Mouse (Mus musculus) intestine, embryonic 14.5 days (tissue): Measurements from ENCODE around the gene Dcakd. TPM values are rescaled to one million over a fixed set of nuclear protein-coding genes. Genes with fewer than 3 reads are reported as not detected.

Experiments
- ATAC-seq: fragments of 200-750 bp; cut with Nextera tagmentation; replicated peaks from 2 replicates; pipeline ENCODE4 v1.8.0; 2017; ENCODE audit warnings: low read depth, moderate number of reproducible peaks, moderate TSS enrichment, moderate library complexity; ENCODE audit not compliant: low FRiP score, low TSS enrichment
- DNase-seq: peaks from one replicate; pipeline ENCODE4 v3.0.0-alpha.2; 2018; ENCODE audit warnings: low spot score
- H3K27ac ChIP-seq: fragments of 300-500 bp; sonication (generic); 2 replicates; pipeline ENCODE4 v1.5.1; 2014; ENCODE audit warnings: low read depth, mild to moderate bottlenecking, control low read depth
- H3K27me3 ChIP-seq: fragments of 300-500 bp; sonication (generic); replicated peaks from 2 replicates; pipeline ENCODE4 v1.6.1; 2014; ENCODE audit warnings: low read length, control low read depth; ENCODE audit not compliant: control insufficient read depth, insufficient read depth
- H3K36me3 ChIP-seq: fragments of 300-500 bp; sonication (generic); 2 replicates; pipeline ENCODE4 v1.6.1; 2014; ENCODE audit warnings: low read length, control low read depth; ENCODE audit not compliant: control insufficient read depth, insufficient read depth
- H3K4me1 ChIP-seq: fragments of 300-500 bp; sonication (generic); replicated peaks from 2 replicates; pipeline ENCODE4 v1.6.1; 2014; ENCODE audit warnings: low read length, control low read depth, mixed read lengths; ENCODE audit not compliant: control insufficient read depth, insufficient read depth
- H3K4me2 ChIP-seq: fragments of 300-500 bp; sonication (generic); 2 replicates; pipeline ENCODE4 v1.6.1; 2014; ENCODE audit warnings: low read length
- H3K4me3 ChIP-seq: fragments of 300-500 bp; sonication (generic); 2 replicates; pipeline ENCODE4 v1.5.1; 2014; ENCODE audit warnings: low read depth, low read length, control low read depth, mixed read lengths
- H3K9ac ChIP-seq: fragments of 300-500 bp; sonication (generic); 2 replicates; pipeline ENCODE4 v1.6.1; 2014; ENCODE audit warnings: mild to moderate bottlenecking, low read length
- H3K9me3 ChIP-seq: fragments of 300-500 bp; sonication (generic); 2 replicates; pipeline ENCODE4 v1.6.1; 2016; ENCODE audit warnings: low read length, control low read depth; ENCODE audit not compliant: control insufficient read depth
- WGBS: fragments of 180-500 bp; shearing (Covaris S2); extraction: QIAGEN DNeasy Blood & Tissue Kit; methylation state at CpG from one replicate; pipeline ENCODE4 v1.1.7; 2014; 5-methylcytosine and 5-hydroxymethylcytosine counted together
- polyA plus RNA-seq: library from polyadenylated mRNA; unstranded; fragments of >200 nt; fragmentation: Nextera tagmentation; extraction: Ambion mirVana; gene quantifications from 2 replicates; pipeline ENCODE4 v1.2.1, GENCODE M21; 2014

Dcakd gene
- polyA plus RNA-seq, 1 experiment from 2014 or later: 164 TPM

DNA sequence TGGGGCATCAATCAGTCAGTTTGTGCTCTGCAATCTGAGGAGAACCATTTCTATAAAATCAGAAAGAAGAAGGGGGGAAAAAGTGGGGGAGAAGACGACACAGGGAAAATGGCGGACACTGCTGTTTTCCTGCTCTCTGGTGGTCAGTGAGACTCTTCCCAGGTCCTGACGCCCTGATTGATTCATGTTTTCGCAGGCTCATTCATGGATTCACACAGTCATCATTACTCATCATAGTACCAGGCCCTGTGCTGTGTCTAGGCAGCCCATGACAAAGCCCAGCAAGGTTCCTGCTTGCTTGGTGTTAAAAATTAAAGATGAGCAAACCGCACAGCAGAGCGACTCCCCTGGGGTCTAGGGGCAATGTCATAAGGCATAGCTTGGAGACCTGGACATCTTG lies 69.7 kb downstream of the Dcakd start:
- WGBS: 79% methylated on average over 6 of the region's 6 CpGs
- H3K4me3 ChIP-seq: no peak overlapping the region
- H3K9ac ChIP-seq: no peak overlapping the region

DNA sequence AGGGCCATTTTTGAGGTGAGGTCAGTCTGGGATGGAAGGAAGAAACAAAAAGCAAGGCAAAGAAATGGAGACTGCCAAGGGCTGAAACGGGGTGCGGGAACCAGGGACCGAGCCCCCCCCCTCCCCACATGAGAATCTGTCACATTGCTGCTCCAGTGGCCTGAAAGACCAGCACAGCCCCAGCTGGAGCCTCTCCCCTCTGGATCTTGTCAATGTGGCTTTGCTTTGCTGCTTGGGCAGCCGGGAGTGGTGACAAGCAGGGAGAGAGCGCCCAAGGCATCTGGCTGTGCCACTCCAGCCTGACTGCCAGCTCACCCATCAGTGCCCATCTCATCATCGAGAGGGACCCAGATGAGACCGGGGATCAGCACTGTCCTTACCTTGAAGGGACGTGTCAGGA lies 70.4 kb downstream of the Dcakd start:
- ATAC-seq: no peak
- peak overlapping the region; percentile 84 for H3K27ac ChIP-seq
- DNase-seq: no peak
- H3K9ac ChIP-seq: no peak overlapping the region
- H3K9me3 ChIP-seq: no peaks in the 10 kb centered on the region
- WGBS: 58% methylated on average over 8 of the region's 8 CpGs
- H3K36me3 ChIP-seq: no peaks in the 10 kb centered on the region
- peaks cover 37% of the 10 kb centered on the region for H3K4me1 ChIP-seq
- no peaks in the 10 kb centered on the region for H3K27me3 ChIP-seq
- peak overlapping the region; percentile 2; the same call in 1 of the 2 replicates for H3K4me2 ChIP-seq
- H3K4me3 ChIP-seq: no peak overlapping the region

More for the DNA sequence above, 69.7 kb downstream of the Dcakd start:
- Histone ChIP-seq H3K4me1 (peaks cover 37% of the 10 kb centered on the region), H3K4me2 (no peak overlapping the region), H3K36me3 (no peaks in the 10 kb centered on the region), H3K27me3 (no peaks in the 10 kb centered on the region), H3K27ac (no peak overlapping the region; the same call in 1 of the 2 replicates), H3K9me3 (no peaks in the 10 kb centered on the region)
- ATAC-seq (no peak), DNase-seq (no peak)

DNA sequence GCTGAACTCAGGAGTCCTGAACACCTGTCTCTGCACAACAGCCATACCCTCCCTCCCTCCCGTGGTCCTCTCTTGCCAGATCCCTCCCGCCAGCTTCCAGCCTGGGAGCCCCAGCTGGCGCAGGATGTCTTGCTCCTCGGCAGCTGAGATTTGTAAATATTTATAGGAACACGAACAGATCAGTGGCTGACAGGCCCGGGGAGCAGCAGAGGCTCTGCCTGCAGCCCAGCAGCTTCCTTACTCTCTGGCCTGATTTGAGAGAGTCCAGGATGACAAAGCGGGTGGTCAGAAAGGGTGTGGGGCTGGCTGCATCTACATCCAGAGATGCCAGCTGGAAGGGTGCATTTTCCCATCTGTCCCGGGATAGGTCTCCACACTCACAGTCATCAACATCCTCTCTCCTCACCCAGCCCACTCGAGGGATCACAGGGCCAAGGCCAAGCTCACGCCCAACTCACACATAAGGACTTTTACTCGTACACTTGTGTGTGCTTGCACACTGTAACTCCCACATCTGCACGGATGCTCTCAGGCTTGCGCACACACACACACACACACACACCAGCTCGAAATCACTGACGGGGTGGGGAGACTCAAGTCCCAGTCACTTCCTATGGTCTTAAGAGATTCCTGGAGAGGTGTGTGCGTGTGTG lies 71.0 kb downstream of the Dcakd start:
- peaks cover 39% of the 10 kb centered on the region for H3K4me1 ChIP-seq
- H3K27me3 ChIP-seq: 0 out of 2 replicates have a peak, but pooled peaks cover under 1% of the 10 kb centered on the region
- peak overlapping the region; percentile 2; the same call in 1 of the 2 replicates for H3K4me2 ChIP-seq
- no peaks in the 10 kb centered on the region for H3K9me3 ChIP-seq
- 21% methylated on average over 16 of the region's 16 CpGs for WGBS
- H3K27ac ChIP-seq: peak overlapping the region; percentile 84
- no peaks in the 10 kb centered on the region for H3K36me3 ChIP-seq
- peak; percentile 71 for DNase-seq
- peak; percentile 65; the same call in 1 of the 2 replicates for ATAC-seq
- no peak overlapping the region for H3K9ac ChIP-seq
- no peak overlapping the region for H3K4me3 ChIP-seq

DNA sequence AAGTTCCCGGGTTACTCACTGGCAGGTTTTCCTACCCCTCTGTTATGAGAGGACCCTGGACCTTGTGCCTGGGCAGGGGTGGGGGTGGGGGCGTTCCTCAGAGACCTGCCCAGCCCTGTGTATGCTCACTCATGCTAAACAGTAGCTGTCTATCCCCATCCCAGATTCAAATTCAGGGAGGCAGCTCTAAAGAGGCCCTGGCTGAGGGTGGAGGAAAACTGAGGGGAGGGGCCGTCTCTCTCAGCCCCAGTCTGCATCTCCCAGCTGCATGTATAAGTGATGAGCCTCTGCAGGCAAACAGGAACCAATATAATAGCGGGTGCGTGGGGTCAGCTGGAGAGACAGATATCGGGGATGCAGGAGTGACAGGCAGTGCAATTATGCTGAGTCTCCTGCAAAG lies 75.2 kb downstream of the Dcakd start:
- Histone ChIP-seq H3K9ac (no peak overlapping the region), H3K27me3 (peaks cover 39% of the 10 kb centered on the region), H3K4me1 (peaks cover 42% of the 10 kb centered on the region), H3K36me3 (no peaks in the 10 kb centered on the region), H3K27ac (no peak overlapping the region), H3K9me3 (no peaks in the 10 kb centered on the region), H3K4me3 (no peak overlapping the region), H3K4me2 (no peak overlapping the region)
- no peak for DNase-seq
- WGBS: 17% methylated on average over 6 of the region's 6 CpGs
- no peak for ATAC-seq

DNA sequence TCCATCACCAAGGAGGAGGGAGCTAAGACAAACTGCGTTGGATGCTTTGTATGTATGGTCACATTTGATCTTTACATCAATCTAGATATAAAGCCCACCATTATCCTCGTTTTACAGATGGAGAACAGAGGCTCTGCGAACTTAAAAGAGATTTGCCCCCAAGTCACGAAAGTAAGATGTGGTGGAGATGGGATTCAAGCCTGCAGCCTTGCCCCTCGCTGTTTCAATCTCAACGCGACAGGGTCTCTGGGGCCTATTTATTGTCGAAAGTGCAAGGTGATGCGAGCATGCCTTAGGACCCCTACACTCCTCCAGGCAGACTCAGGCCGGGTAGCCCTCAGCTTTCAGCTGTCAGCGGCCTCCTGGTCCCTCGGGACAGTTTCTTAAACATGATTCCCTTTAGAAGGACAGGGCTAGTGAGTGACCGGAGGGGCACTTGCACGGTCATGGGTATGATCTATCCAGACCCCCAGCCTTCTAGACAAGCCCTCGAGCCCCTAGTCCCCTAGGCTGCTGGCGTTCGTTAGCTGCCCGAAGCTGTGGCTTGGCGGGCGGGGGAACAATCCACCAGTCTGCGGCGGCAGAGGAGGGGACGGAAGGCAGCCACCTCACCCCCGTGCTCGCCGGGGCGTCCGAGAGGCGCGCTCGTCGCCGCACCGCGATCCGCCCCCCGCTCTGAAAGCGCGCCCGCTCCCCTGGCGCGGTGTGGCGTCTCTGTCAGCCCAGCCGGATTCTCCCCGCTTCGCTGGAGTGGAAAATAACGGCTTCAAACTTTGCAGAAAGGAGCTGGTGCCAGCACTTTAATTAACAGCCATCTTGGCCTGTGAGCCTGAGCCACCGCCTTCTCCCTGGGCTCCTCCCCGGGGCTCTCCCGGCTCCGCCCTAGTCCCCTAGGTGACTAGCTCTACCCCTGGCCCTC lies 79.8 kb downstream of the Dcakd start:
- Histone ChIP-seq H3K27ac (no peak overlapping the region), H3K9me3 (no peaks in the 10 kb centered on the region), H3K36me3 (no peaks in the 10 kb centered on the region), H3K4me2 (peak overlapping the region; percentile 68), H3K27me3 (peaks cover 82% of the 10 kb centered on the region), H3K9ac (peak overlapping the region; percentile 53), H3K4me1 (peaks cover 46% of the 10 kb centered on the region), H3K4me3 (peak overlapping the region; percentile 42)
- ATAC-seq (no peak), DNase-seq (no peak)
- WGBS: 4% methylated on average over 51 of the region's 51 CpGs

DNA sequence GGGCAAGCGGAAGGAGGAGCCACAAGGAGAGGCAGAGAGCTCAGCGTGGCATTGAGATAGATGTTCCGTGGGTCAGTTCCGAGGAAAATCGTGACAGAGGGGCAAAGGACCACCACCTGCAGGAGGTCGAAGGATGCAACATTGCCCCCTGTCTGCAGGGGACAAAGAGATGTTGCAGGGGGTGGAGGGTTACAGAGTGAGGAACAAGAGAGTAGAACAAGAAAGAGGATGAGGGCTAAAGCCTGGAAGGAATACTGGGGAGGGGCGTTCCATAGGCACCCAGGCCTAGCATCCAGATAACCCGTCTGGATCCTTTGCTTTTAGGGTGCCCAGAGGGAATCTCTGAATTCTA lies 81.2 kb downstream of the Dcakd start:
- peaks cover 83% of the 10 kb centered on the region for H3K27me3 ChIP-seq
- ATAC-seq (peak; percentile 36; the same call in 1 of the 2 replicates), DNase-seq (no peak)
- H3K36me3 ChIP-seq: no peaks in the 10 kb centered on the region
- H3K4me3 ChIP-seq: peak overlapping the region; percentile 34
- 17% methylated on average over 8 of the region's 8 CpGs for WGBS
- no peak overlapping the region for H3K27ac ChIP-seq
- H3K4me1 ChIP-seq: peaks cover 38% of the 10 kb centered on the region
- no peaks in the 10 kb centered on the region for H3K9me3 ChIP-seq
- H3K4me2 ChIP-seq: peak overlapping the region; percentile 69
- H3K9ac ChIP-seq: no peak overlapping the region

DNA sequence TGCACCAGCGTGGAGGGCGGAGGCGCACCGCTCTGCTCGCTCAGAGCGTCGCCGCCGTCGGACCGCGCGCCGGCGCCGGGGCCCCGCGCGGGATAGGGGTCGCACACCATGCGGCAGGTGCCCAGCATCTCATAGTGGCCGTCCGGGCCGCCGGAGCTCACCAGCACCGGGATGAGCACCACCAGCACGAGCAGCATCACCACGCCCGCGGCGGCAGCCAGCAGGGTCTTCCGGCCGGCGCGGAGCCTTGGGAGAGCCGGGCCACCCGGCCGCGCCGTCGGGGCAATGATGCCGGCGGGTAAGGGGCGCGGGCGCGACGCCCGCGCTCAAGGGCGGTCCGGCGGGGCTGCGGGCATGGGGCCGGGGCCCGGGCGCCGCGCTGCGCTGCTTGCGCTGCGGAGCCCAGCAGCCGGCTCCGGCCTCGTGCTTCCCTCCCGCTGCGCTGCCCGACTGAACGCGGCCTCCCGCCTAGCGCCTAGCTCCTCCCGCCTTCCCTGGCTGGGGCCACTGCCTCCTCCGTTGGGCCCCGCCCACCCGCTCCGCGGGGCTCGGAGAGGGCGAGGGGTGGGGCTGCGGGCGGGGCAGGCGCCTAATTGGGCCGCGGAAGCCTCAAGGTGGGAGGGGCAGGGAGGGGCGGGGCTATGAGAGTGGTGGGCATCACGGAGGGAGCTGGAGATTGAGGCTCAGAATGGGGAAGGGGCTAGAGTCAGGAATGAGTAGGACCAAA lies 81.7 kb downstream of the Dcakd start, which contains the start of gene C1ql1:
Gene C1ql1, minus strand, starts transcription at position 424 of the 727 bp plus-strand sequence.
- H3K4me3 ChIP-seq: peak within 1 kb of the TSS; percentile 34
- peak within 1 kb of the TSS; percentile 37 for H3K9ac ChIP-seq
- peaks cover 77% of the 10 kb centered on the region for H3K27me3 ChIP-seq
- peak; percentile 85 for DNase-seq
- no peak within 1 kb of the TSS for H3K27ac ChIP-seq
- ATAC-seq: peak; percentile 90
- under 1% methylated on average over 82 of the region's 87 CpGs for WGBS
- H3K36me3 ChIP-seq: no peaks in the 10 kb centered on the region
- no peaks in the 10 kb centered on the region for H3K9me3 ChIP-seq
- peak within 1 kb of the TSS; percentile 69 for H3K4me2 ChIP-seq
- peaks cover 38% of the 10 kb centered on the region for H3K4me1 ChIP-seq
